Comparison of ENCODE assay signal across 9 mouse cellular contexts in the genomic region with DNA sequence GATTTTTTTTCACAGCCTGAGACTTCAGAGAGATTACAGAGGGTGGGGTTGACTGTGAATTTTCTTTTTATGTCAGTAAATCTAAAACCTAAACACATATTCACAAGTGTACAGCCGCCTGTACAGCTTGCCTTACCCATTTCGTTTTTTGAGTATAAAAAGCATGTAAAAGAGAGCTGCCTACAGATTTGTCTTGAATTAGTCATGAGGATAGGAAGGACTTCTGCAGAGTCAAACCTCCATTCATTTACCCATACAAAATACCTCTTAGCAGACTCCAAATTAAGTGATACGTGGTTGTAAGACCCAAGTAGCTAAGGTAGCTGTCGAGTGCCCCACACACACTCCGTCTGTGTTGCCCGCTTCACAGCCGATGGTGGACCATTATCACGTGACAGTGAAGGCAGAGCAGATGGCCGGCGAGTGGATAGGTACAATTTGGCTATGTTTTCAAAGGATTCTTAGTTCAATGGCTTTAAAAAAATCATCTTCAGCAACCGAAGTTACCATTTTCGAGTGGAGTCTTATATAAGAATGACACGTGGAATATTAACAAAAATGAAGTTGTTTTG.
"Had no signal": no experiment of that assay in that cellular context is flagged by ENCODE, and none has a peak within 500 bp of the region (broad histone marks: within the 10 kb centered on the region; RNA-seq: fewer than 3 reads in every experiment).

No protein-coding gene starts in this region.

- H3K27me3 ChIP-seq: limb, embryonic 13.5 days; midbrain, embryonic 12.5 days had no signal

- H3K4me2 ChIP-seq: limb, embryonic 13.5 days; midbrain, embryonic 12.5 days had no signal

- H3K27ac ChIP-seq: limb, embryonic 13.5 days; liver, embryonic 14.5 days; midbrain, embryonic 12.5 days; stomach, postnatal 0 days had no signal

- H3K9me3 ChIP-seq: limb, embryonic 13.5 days; midbrain, embryonic 12.5 days had no signal

- H3K36me3 ChIP-seq: limb, embryonic 13.5 days; midbrain, embryonic 12.5 days had no signal

- DNase-seq: kidney, adult 8-10 months; kidney, postnatal 25 days; lung, adult 18-20 months; thymus, postnatal 4 days had no signal

- H3K4me3 ChIP-seq: limb, embryonic 13.5 days; midbrain, embryonic 12.5 days had no signal

- H3K4me1 ChIP-seq: limb, embryonic 13.5 days; midbrain, embryonic 12.5 days had no signal

- H3K9ac ChIP-seq: limb, embryonic 13.5 days; liver, embryonic 14.5 days; midbrain, embryonic 12.5 days had no signal

- ATAC-seq: midbrain, embryonic 16.5 days had no signal
